Comparison of ENCODE assay signal across 12 mouse cellular contexts in the genomic region with DNA sequence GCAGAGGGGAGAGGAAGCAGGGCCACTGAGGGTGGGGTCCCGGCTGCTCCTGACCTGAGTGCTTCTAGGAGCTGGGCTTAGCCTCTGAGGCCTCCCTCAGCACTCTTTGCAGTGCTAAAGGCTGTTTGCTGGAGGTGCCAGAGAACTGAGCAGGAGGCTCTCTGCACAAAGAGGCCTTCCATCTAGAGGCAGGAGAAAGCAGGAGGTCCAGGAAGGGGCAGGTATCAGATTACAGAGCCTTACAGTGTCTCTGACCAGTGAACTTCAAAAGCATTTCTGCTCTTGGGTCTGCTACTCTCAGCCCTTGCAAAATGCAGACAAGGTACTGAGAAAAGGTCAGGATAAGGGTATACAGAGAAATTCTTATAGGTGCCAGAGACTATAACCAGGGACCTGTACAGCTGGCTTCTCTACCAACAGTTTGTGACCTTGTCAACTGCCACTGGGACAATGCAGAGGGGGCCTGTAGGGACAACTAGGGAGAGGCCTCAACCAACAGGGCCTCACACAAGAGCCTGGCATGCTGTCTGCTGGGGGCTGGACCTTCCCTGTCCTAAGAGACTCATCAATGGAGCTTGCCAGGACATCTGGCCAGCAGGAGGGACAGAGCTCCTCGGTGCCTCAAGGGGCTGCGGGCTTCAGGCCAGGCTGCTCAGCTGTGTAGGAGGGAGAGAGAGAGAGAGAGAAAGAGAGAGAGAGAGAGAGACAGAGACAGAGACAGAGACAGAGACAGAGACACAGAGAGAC.
DNase-seq lines count a peak whose midpoint lies in the region; ATAC-seq lines count a peak whose summit lies in the region.
"Had no signal": no experiment of that assay in that cellular context is flagged by ENCODE, and none has a peak within 500 bp of the region (broad histone marks: within the 10 kb centered on the region; RNA-seq: fewer than 3 reads in every experiment).

No protein-coding gene starts in this region.

- H3K27ac ChIP-seq in heart, embryonic 10.5 days: peak overlapping the region; percentile 79
- H3K27ac ChIP-seq in limb, embryonic 13.5 days: peak overlapping the region; percentile 65; the same call in 1 of the 2 replicates
- no peak overlapping the region; the same call in 1 of the 2 replicates for H3K27ac ChIP-seq in midbrain, embryonic 10.5 days (replicated peaks)
- H3K27ac ChIP-seq: hindbrain, embryonic 12.5 days; macrophage had no signal

- peak; percentile 72 for DNase-seq in adrenal gland, postnatal 10 days
- DNase-seq in adrenal gland, adult 8-10 months: no peak
- DNase-seq in embryo, embryonic 11 days: peak; percentile 51
- DNase-seq in heart, embryonic 10.5 days (ENCODE audit: low spot score): peak; percentile 77
- no peak for DNase-seq in midbrain, embryonic 10.5 days (ENCODE audit: low spot score)
- no peak for DNase-seq in layer of hippocampus, postnatal 25 days (ENCODE audit: extremely low spot score in 1 of 2, low spot score in 1 of 2)
- DNase-seq in T-cell, adult 2 months (ENCODE audit: low spot score): no peak
- DNase-seq: cerebellum, postnatal 14 days; right cerebral cortex, postnatal 4 days had no signal

- peaks cover 14% of the 10 kb centered on the region for H3K4me1 ChIP-seq in heart, embryonic 10.5 days
- H3K4me1 ChIP-seq in limb, embryonic 13.5 days: peaks cover 20% of the 10 kb centered on the region
- H3K4me1 ChIP-seq in midbrain, embryonic 10.5 days: peaks cover 8% of the 10 kb centered on the region; the same call in 1 of the 2 replicates

- 43% methylated on average over 3 of the region's 3 CpGs for WGBS in heart, embryonic 10.5 days
- 18% methylated on average over 3 of the region's 3 CpGs for WGBS in limb, embryonic 13.5 days
- WGBS in midbrain, embryonic 10.5 days: 62% methylated on average over 3 of the region's 3 CpGs

- ATAC-seq in limb, embryonic 13.5 days (ENCODE audit: low FRiP score, low read depth): peak; percentile 71

- H3K9me3 ChIP-seq in heart, embryonic 10.5 days: no peaks in the 10 kb centered on the region
- H3K9me3 ChIP-seq in limb, embryonic 13.5 days: no peaks in the 10 kb centered on the region
- 0 out of 2 replicates have a peak, but pooled peaks cover 4% of the 10 kb centered on the region for H3K9me3 ChIP-seq in midbrain, embryonic 10.5 days (replicated peaks)
- H3K9me3 ChIP-seq: hindbrain, embryonic 12.5 days had no signal

- no peak overlapping the region for H3K4me2 ChIP-seq in limb, embryonic 13.5 days (replicated peaks)
- H3K4me2 ChIP-seq: hindbrain, embryonic 12.5 days had no signal

- H3K27me3 ChIP-seq in heart, embryonic 10.5 days (ENCODE audit: insufficient read depth, poor library complexity, severe bottlenecking): no peaks in the 10 kb centered on the region
- no peaks in the 10 kb centered on the region for H3K27me3 ChIP-seq in limb, embryonic 13.5 days
- no peaks in the 10 kb centered on the region for H3K27me3 ChIP-seq in midbrain, embryonic 10.5 days (ENCODE audit: low read depth, poor library complexity, severe bottlenecking)
- H3K27me3 ChIP-seq: hindbrain, embryonic 12.5 days had no signal

- H3K9ac ChIP-seq in limb, embryonic 13.5 days: peak overlapping the region; percentile 39; the same call in 1 of the 2 replicates
- H3K9ac ChIP-seq: hindbrain, embryonic 12.5 days had no signal

- no peaks in the 10 kb centered on the region for H3K36me3 ChIP-seq in heart, embryonic 10.5 days
- no peaks in the 10 kb centered on the region for H3K36me3 ChIP-seq in limb, embryonic 13.5 days
- H3K36me3 ChIP-seq in midbrain, embryonic 10.5 days: no peaks in the 10 kb centered on the region
- H3K36me3 ChIP-seq: hindbrain, embryonic 12.5 days had no signal

- H3K4me3 ChIP-seq in heart, embryonic 10.5 days: no peak overlapping the region
- no peak overlapping the region for H3K4me3 ChIP-seq in limb, embryonic 13.5 days
- no peak overlapping the region for H3K4me3 ChIP-seq in midbrain, embryonic 10.5 days
- H3K4me3 ChIP-seq: hindbrain, embryonic 12.5 days had no signal

Comparison
In these comparisons a context has a peak if more than half of its experiments do, and no peak if none do; other contexts are left out.
1. DNase-seq: peak in adrenal gland, postnatal 10 days (single experiment), embryo, embryonic 11 days (single experiment) and heart, embryonic 10.5 days (single experiment); none in adrenal gland, adult 8-10 months (single experiment), midbrain, embryonic 10.5 days (single experiment), layer of hippocampus, postnatal 25 days (0 of 2) and T-cell, adult 2 months (single experiment).